Mouse (Mus musculus): Measurements from ENCODE around the gene Gm45713. TPM values are rescaled to one million over a fixed set of nuclear protein-coding genes. Genes with fewer than 3 reads are reported as not detected.

Gene Gm45713
- polyA plus RNA-seq, 1 experiment from 2014 or later = 0.70 TPM

DNA sequence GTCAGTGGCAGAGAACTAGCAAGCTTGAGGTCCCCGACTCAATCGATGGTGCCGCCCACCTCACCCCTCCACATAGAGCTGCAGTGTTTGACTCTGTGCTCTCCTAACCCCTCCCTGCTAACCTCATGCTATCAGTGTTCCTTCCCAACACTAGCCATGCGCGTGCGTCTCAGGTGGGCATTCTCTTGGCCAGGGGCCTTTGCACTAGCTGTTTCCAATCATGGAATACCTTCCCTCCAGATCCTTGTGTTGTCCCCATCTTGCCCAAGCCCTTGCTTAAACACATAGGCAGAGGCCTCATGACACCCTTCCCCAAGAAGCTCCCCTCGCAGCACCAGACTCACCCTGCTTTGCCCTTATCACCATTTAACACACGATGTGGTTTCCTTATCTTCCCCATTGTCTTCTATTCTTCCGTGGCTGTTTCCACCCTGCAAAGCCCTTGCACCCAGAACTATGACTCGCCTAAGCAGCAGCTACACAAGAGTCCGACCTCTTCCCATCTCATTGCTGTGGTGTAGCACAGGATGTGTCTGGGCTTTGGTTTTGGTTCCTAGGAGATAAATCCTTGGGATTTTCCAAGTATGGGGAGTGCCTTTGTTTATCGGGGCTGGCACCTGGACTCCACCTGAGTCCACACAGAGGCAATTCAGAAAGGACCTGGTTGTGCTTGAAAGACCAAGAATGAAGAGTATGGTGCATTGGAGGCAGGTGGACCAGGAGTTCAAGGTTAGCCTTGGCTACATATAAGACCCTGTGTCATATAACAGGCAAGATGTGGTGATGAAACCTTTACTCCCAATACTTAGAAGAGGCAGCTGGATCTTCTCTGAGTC lies 1.4 kb upstream of the Gm45713 start:
- no peaks in the 10 kb centered on the region for H3K27me3 ChIP-seq (replicated peaks; ENCODE audit: control insufficient read depth, insufficient read depth, low read length)
- ATAC-seq = no peak
- H3K36me3 ChIP-seq (ENCODE audit: control insufficient read depth, insufficient read depth) = peaks cover 14% of the 10 kb centered on the region
- TF ChIP-seq CTCF (IDR thresholded peaks at IDR 0.05; ENCODE audit: low read depth) = no peak
- H3K27ac ChIP-seq (ENCODE audit: low read depth, low read length) = no peak overlapping the region
- no peak overlapping the region for H3K4me2 ChIP-seq (replicated peaks; ENCODE audit: low read depth)
- H3K4me1 ChIP-seq (replicated peaks; ENCODE audit: control insufficient read depth, insufficient read depth, low read length) = no peaks in the 10 kb centered on the region
- no peak overlapping the region for H3K9ac ChIP-seq (ENCODE audit: low read depth, low read length)
- WGBS = 62% methylated on average over 12 of the region's 12 CpGs
- no peak overlapping the region for H3K4me3 ChIP-seq (ENCODE audit: low read depth, low read length)
- no peaks in the 10 kb centered on the region for H3K9me3 ChIP-seq (ENCODE audit: control insufficient read depth)

DNA sequence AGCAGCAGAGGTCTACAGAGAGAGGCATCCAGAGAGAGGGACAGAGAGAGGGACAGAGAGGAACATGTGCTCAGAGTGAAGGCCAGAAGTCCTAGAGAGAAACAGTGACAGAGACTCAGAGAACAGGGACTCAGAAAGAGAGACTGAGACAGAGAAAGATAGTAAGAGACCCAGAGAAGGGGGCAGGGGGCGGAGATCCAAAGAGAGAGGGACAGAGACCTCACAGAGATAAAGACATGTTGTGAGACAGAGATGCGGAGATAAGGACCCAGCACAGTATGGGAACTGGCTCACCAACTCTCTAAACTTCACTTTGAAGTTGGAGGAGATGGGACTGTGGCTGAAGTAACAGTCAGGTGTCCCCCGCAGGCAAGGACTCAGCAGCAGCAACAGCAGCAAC lies 661 bp downstream of the Gm45713 start:
- no peaks in the 10 kb centered on the region for H3K4me1 ChIP-seq (replicated peaks; ENCODE audit: control insufficient read depth, insufficient read depth, low read length)
- H3K9ac ChIP-seq (ENCODE audit: low read depth, low read length) = 0 out of 2 replicates have a peak overlapping the region, but pooled peaks have one; percentile 53
- H3K27ac ChIP-seq (ENCODE audit: low read depth, low read length) = no peak overlapping the region
- H3K27me3 ChIP-seq (replicated peaks; ENCODE audit: control insufficient read depth, insufficient read depth, low read length) = no peaks in the 10 kb centered on the region
- H3K9me3 ChIP-seq (ENCODE audit: control insufficient read depth) = no peaks in the 10 kb centered on the region
- no peak for ATAC-seq
- H3K36me3 ChIP-seq (ENCODE audit: control insufficient read depth, insufficient read depth) = no peaks in the 10 kb centered on the region
- H3K4me3 ChIP-seq (ENCODE audit: low read depth, low read length) = peak overlapping the region; percentile 64; the same call in 1 of the 2 replicates
- peak overlapping the region; percentile 85 for H3K4me2 ChIP-seq (replicated peaks; ENCODE audit: low read depth)
- 90% methylated on average over 3 of the region's 3 CpGs for WGBS
- TF ChIP-seq CTCF (IDR thresholded peaks at IDR 0.05; ENCODE audit: low read depth) = no peak

DNA sequence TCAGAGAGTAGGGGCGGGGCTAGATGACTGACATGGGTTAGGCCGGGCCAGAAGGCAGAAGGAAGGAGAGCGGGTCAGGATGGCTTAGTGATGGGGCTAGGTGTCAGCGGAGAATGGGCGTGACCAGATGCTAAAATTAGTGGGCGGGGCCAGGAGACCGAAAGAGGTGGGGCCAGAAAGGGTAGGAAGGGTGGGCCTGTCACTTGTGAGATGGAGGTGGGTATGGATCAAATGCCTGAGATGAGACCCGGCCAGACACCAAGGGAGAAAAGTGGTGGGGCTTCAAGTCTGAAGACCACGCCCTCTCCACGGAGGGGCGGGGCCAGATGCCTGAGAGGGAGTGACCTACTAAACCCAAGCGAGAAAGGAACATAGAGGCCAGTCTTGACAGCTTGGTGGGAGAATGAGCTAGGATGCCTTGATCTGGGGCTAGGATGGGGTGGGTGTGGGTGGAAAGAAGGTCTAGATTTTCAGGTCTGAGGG lies 1.4 kb downstream of the Gm45713 start:
- Histone ChIP-seq H3K4me3 (ENCODE audit: low read depth, low read length) (no peak overlapping the region), H3K4me1 (replicated peaks; ENCODE audit: control insufficient read depth, insufficient read depth, low read length) (no peaks in the 10 kb centered on the region), H3K9me3 (ENCODE audit: control insufficient read depth) (no peaks in the 10 kb centered on the region), H3K27me3 (replicated peaks; ENCODE audit: control insufficient read depth, insufficient read depth, low read length) (no peaks in the 10 kb centered on the region), H3K27ac (ENCODE audit: low read depth, low read length) (no peak overlapping the region), H3K4me2 (replicated peaks; ENCODE audit: low read depth) (no peak overlapping the region), H3K36me3 (ENCODE audit: control insufficient read depth, insufficient read depth) (no peaks in the 10 kb centered on the region), H3K9ac (ENCODE audit: low read depth, low read length) (no peak overlapping the region)
- 20% methylated on average over 12 of the region's 12 CpGs for WGBS
- TF ChIP-seq CTCF (IDR thresholded peaks at IDR 0.05; ENCODE audit: low read depth) = no peak
- no peak for ATAC-seq

DNA sequence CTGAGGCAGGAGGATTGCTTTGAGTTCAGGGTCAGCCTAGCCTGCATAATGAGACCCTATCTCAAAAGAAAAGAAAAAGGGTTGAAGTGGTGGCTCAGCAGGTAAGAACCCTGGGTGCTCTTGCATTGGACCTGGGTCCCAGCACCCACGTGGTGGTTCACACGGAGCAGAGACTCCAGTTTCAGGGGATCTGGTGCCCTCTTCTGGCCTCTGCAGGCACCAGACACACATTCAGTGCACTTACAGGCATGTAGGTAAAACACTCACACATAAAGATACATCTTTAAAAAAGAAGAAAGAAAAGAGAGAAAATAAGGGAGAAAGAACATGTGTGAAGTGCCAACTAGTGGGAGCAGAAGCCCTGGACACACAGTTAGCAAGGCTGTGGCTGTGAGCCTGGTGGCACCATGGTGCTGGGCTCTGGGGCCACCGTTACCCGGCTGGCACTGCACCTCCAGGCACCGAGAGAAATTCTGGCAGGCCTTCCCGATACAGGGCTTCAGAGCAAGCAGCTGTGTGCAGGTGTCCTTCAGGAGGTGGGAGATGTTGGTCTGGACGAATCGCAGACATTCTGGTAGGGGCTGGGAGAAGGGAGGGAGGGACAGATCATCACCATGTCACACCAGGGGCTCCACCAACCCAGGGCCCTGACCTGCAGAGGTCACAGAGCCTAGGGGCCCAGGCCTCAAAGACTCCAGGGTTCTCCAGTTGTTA lies 2.4 kb downstream of the Gm45713 start:
- no peaks in the 10 kb centered on the region for H3K4me1 ChIP-seq (replicated peaks; ENCODE audit: control insufficient read depth, insufficient read depth, low read length)
- no peak overlapping the region for H3K27ac ChIP-seq (ENCODE audit: low read depth, low read length)
- no peak for ATAC-seq
- H3K9ac ChIP-seq (ENCODE audit: low read depth, low read length) = no peak overlapping the region
- H3K9me3 ChIP-seq (ENCODE audit: control insufficient read depth) = no peaks in the 10 kb centered on the region
- TF ChIP-seq CTCF (IDR thresholded peaks at IDR 0.05; ENCODE audit: low read depth) = peak; percentile 56
- no peak overlapping the region for H3K4me2 ChIP-seq (replicated peaks; ENCODE audit: low read depth)
- H3K4me3 ChIP-seq (ENCODE audit: low read depth, low read length) = no peak overlapping the region
- H3K36me3 ChIP-seq (ENCODE audit: control insufficient read depth, insufficient read depth) = no peaks in the 10 kb centered on the region
- H3K27me3 ChIP-seq (replicated peaks; ENCODE audit: control insufficient read depth, insufficient read depth, low read length) = no peaks in the 10 kb centered on the region
- WGBS = 86% methylated on average over 8 of the region's 8 CpGs

DNA sequence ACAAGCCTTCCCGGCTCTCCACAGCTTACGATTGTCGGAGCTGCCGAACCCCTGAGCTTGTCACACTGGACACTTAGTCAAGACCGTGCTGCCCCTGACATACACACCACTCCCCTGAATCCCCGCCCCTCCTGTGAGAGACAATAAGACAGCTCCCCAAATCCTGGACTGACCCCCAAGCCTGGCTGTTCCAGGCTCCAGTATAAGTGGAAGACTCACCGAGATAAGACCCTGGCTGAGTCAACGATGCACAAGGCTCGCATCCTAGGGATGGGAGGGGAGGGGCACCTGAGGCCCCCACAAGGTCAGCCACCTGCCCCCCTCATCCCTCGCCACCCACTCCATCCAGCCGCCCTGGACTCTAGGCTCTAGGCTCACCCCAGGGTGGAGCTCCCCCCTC lies 4.2 kb downstream of the Gm45713 start:
- Histone ChIP-seq H3K4me2 (replicated peaks; ENCODE audit: low read depth) (no peak overlapping the region), H3K4me1 (replicated peaks; ENCODE audit: control insufficient read depth, insufficient read depth, low read length) (no peaks in the 10 kb centered on the region), H3K27me3 (replicated peaks; ENCODE audit: control insufficient read depth, insufficient read depth, low read length) (no peaks in the 10 kb centered on the region), H3K9me3 (ENCODE audit: control insufficient read depth) (no peaks in the 10 kb centered on the region), H3K27ac (ENCODE audit: low read depth, low read length) (no peak overlapping the region), H3K9ac (ENCODE audit: low read depth, low read length) (no peak overlapping the region), H3K4me3 (ENCODE audit: low read depth, low read length) (no peak overlapping the region), H3K36me3 (ENCODE audit: control insufficient read depth, insufficient read depth) (peaks cover 4% of the 10 kb centered on the region)
- 78% methylated on average over 11 of the region's 11 CpGs for WGBS
- no peak for ATAC-seq
- TF ChIP-seq CTCF (IDR thresholded peaks at IDR 0.05; ENCODE audit: low read depth) = no peak

DNA sequence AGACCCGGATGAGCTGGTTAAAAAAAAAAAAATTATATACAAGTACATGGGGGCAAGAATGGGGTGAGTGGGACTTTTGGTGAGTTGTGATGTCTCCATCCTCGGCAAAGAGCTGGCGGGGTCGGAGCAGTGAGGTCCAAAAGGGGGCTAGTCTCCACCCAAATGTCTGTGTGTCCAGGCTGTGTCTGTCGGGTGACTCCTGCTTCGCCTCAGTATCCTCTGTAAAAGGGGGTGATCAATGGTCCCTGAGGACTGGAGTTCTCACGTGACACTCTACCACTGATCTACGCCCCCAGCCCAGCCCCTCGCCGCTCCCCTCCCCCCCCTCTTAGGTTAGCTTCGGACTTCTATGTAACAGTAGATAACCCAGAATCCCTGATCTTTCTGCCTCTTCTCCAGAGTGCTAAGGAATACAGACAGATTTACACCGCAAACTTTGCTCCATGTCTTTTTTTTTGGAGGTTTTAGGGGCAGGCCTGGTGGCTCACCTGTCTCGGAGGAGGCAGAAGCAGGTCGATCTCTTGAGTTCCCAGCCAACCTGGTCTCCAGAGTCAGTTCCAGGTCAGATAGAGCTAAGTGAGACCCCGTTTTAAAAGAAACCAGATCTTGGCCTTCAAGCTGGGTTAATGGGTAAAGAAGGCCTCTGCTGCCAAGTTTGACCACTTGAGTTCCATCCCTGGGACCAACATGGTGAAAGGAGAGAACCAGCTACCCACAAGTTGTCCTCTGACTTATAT lies 6.1 kb downstream of the Gm45713 start:
- H3K4me3 ChIP-seq (ENCODE audit: low read depth, low read length) = peak overlapping the region; percentile 93; the same call in 1 of the 2 replicates
- WGBS = 68% methylated on average over 15 of the region's 15 CpGs
- peak overlapping the region; percentile 77; the same call in 1 of the 2 replicates for H3K27ac ChIP-seq (ENCODE audit: low read depth, low read length)
- H3K4me2 ChIP-seq (replicated peaks; ENCODE audit: low read depth) = peak overlapping the region; percentile 85
- H3K36me3 ChIP-seq (ENCODE audit: control insufficient read depth, insufficient read depth) = peaks cover 23% of the 10 kb centered on the region
- ATAC-seq = no peak
- TF ChIP-seq CTCF (IDR thresholded peaks at IDR 0.05; ENCODE audit: low read depth) = no peak
- H3K4me1 ChIP-seq (replicated peaks; ENCODE audit: control insufficient read depth, insufficient read depth, low read length) = 0 out of 2 replicates have a peak, but pooled peaks cover 3% of the 10 kb centered on the region
- no peaks in the 10 kb centered on the region for H3K9me3 ChIP-seq (ENCODE audit: control insufficient read depth)
- H3K27me3 ChIP-seq (replicated peaks; ENCODE audit: control insufficient read depth, insufficient read depth, low read length) = no peaks in the 10 kb centered on the region
- no peak overlapping the region for H3K9ac ChIP-seq (ENCODE audit: low read depth, low read length)
